Mouse (Mus musculus) urinary bladder, postnatal 25 days (tissue): ENCODE data around the gene Npm3.

Experiments
- DNase-seq: peaks from one replicate; pipeline ENCODE4 v3.0.0; 2022; ENCODE audit warnings: low spot score

The Npm3 gene

GRCm38 (mm10) chr19:45753551-45753950 lies 4.2 kb upstream of the Npm3 start:
- no peak for DNase-seq

- DNase-seq: no peak
Measured at GRCm38 (mm10) chr19:45751881-45752280, 2.5 kb upstream of the Npm3 start.

- DNase-seq: no peak
Measured at GRCm38 (mm10) chr19:45748691-45749242, 624 bp downstream of the Npm3 start.

- no peak for DNase-seq
Measured at GRCm38 (mm10) chr19:45748206-45748605, 1.2 kb downstream of the Npm3 start.

GRCm38 (mm10) chr19:45747028-45747867 lies 2.1 kb downstream of the Npm3 start:
- peak; percentile 85 for DNase-seq

GRCm38 (mm10) chr19:45746153-45747020 lies 3.0 kb downstream of the Npm3 start:
- DNase-seq: peak; percentile 75

GRCm38 (mm10) chr19:45745344-45746152 lies 3.8 kb downstream of the Npm3 start:
- no peak for DNase-seq

- DNase-seq: no peak
Measured at GRCm38 (mm10) chr19:45743619-45744018, 5.8 kb downstream of the Npm3 start.

- no peak for DNase-seq
Measured at GRCm38 (mm10) chr19:45742984-45743575, 6.3 kb downstream of the Npm3 start.

- no peak for DNase-seq
Measured at GRCm38 (mm10) chr19:45742218-45742983, 7.0 kb downstream of the Npm3 start, which contains the start of gene Fgf8. Gene Fgf8 (minus strand): TSS chr19:45742915.

GRCm38 (mm10) chr19:45741431-45742217 lies 7.8 kb downstream of the Npm3 start:
- no peak for DNase-seq

GRCm38 (mm10) chr19:45740817-45741216 lies 8.6 kb downstream of the Npm3 start:
- no peak for DNase-seq

- DNase-seq: no peak
Measured at GRCm38 (mm10) chr19:45740233-45740632, 9.2 kb downstream of the Npm3 start.

GRCm38 (mm10) chr19:45738521-45738920 lies 10.9 kb downstream of the Npm3 start:
- no peak for DNase-seq

GRCm38 (mm10) chr19:45737846-45738484 lies 11.4 kb downstream of the Npm3 start:
- DNase-seq: no peak

GRCm38 (mm10) chr19:45737208-45737845 lies 12.1 kb downstream of the Npm3 start:
- DNase-seq: no peak

- peak; percentile 47 for DNase-seq
Measured at GRCm38 (mm10) chr19:45736855-45737207, 12.6 kb downstream of the Npm3 start.

- DNase-seq: no peak
Measured at GRCm38 (mm10) chr19:45736241-45736640, 13.2 kb downstream of the Npm3 start.

- no peak for DNase-seq
Measured at GRCm38 (mm10) chr19:45734762-45735161, 14.6 kb downstream of the Npm3 start.
